Mouse (Mus musculus) stomach, postnatal 0 days (tissue): Measurements from ENCODE around the gene Mettl14.

Source experiments
- CTCF ChIP-seq: IDR thresholded peaks from 2 replicates; pipeline ENCODE4 v1.5.1; 2016; ENCODE audit warnings: antibody characterized with exemption, low read depth, mild to moderate bottlenecking, moderate library complexity
- EP300 ChIP-seq: optimal IDR thresholded peaks from 2 replicates; pipeline ENCODE3; 2016; ENCODE audit warnings: antibody characterized with exemption

DNA sequence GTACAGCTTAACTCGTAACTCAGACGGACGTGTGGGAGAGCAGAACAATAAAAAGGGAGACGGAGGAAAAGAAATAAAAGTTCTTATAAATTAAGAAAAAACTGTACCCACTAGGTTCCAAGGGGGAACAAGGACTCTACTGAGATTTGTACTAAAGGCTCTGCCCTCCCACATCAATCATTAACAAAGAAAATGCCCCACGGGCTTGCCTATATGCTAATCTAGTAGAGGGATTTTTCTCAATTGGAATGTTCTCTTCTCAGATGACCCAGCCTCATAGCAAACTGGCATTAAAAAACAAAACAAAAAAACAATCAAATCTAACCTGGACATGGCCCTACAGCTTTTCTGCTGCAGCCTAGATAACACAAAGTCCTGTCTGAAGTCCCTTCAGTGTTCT, 9.7 kb upstream of the Mettl14 start:
- TF ChIP-seq CTCF (no peak), EP300 (no peak)
